Mouse (Mus musculus) regulatory T cell (primary cell): Measurements from ENCODE around the gene Dtx3.

Source experiments
- in situ Hi-C: fragments of 300-600 bp; cut with MboI, MseI; formaldehyde crosslinking; loops from one replicate; pipeline ENCODE4 v1.15.1; 2025; ENCODE audit warnings: high pct_unique_total_duplicates

Gene Dtx3

DNA sequence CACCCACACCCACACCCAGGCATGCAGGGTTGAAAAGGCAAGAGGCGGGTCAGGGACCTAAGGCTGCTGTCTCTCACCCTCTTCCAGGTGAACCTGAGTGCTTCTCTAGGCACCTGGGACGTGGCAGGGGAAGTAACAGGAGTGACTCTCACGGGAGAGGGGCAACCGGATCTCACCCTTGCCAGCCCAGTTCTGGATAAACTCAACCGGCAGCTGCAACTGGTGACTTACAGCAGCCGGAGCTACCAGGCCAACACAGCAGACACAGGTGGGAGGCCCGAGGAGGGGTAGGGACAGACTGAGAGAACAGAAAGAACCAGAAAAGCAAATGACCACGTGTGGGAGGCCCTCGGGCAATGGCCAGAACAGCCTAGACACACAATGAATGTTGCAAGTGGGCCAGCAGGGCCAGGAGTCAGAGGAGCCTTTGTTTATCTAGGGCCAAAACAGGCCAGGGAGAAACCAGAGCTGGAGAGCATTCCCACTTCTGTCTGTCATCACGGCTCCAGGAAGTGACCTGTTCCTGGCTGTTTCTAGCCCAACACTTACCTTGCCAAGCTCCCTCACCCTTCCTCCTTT is 27.8 kb downstream of the Dtx3 start:
- in situ Hi-C loops: loop anchor here (25.0 kb wide), 1 partner anchor 495 kb away; the partner anchor contains the start of genes Nab2 and Nemp1

DNA sequence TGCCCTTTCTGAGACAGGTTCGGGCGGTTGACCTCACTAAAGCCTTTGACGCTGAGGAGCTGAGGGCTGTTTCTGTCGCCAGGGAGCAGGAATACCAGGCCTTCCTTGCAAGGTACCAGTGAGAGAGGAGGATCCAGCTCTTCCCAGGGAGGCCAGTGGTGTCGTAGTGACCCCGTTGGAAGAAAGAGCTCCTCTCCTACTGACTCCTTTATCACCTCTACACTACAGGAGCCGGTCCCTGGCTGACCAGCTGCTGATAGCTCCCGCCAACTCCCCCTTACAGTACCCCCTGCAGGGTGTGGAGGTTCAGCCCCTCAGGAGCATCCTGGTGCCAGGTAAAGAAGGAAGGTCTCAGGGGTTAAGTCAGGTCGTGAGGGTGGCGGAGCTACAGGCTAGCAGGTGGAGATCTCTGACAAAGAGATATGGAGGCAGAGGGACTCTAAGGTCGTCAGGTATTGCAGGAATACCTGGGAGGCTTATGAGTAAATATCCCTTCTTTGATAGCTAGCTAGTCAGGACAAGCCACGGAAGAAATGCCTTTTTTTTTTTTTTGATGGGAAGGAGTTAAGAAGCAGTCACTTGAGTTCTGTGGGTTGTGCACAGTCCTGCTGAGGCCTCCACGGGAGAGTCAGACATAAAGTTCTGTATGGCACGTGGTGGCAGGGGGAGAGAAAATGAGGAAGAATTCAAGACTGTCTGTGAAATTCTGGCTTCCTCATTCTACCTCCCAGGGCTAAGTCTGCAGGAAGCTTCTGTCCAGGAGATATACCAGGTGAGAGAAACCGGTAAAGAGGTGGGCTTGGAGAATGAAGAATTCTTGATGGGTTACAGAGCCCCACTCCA is 28.5 kb downstream of the Dtx3 start:
- in situ Hi-C loops: loop anchor here (25.0 kb wide), 1 partner anchor 495 kb away; the partner anchor contains the start of genes Nab2 and Nemp1

DNA sequence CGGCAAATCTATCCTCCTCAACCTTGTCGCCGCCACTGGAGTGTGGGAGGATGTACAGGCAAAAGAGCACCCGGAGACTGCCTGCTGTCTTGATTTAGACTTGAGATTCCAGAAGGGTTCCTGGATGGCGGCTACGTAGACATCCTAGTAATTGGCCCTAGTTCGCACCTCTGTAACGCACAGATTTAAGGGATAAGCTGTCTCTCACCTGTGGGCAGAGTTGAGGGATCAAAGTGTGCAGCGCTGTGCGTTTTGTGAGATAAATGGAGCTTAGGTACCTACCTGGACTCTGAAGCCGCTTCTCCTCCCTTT is 29.2 kb downstream of the Dtx3 start:
- in situ Hi-C loops: loop anchor here (25.0 kb wide), 1 partner anchor 496 kb away; the partner anchor contains the start of genes Nab2 and Nemp1

DNA sequence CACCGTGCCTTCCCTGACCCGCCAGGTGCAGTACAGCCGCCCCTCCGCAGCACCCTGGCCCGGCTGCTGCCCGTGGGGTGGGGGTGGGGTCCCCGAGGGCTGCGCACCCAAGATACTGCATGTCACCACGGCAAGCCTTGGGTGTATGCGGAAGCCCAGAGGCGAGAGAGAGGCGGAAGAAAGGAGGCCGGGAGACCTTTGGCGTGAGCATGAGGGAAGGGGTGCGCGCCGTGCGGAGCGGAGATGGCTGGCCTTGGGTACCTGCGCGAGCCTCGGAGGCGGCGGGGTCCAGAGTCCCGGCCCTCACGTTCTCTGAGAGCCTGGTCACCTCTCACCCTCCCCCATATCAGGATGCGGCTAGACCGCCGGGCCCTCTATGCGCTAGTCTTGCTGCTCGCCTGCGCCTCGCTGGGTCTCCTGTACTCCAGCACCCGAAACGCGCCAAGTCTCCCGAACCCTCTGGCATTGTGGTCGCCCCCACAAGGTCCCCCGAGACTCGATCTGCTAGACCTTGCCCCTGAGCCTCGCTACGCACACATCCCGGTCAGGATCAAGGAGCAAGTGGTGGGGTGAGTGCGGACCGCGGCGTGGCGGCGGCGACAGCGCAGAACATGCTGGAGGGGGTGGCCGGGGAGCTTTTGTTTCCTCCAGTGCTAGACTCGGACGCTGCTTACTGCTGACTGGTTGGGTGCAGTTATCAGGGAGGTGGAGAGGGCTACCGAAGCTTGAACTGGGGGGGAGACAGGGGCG is 29.7 kb downstream of the Dtx3 start:
- in situ Hi-C loops: loop anchor here (25.0 kb wide), 1 partner anchor 496 kb away; the partner anchor contains the start of genes Nab2 and Nemp1

DNA sequence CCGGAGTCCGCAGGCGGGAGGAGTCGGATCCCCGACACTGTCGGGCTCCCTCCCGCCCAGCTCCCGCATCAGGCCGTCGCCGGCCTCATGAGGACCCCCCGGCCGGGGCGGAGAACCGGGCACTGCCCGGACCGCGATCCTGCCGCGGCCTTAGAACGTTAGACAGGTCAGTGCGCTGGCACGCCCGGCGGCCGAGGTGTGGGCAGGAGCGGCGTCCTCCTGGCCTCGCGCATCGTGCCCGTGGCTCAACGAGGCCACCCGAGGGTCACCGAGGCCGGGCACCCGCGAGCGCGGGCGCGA is 30.2 kb downstream of the Dtx3 start:
- in situ Hi-C loops: loop anchor here (25.0 kb wide), 1 partner anchor 497 kb away; the partner anchor contains the start of genes Nab2 and Nemp1

DNA sequence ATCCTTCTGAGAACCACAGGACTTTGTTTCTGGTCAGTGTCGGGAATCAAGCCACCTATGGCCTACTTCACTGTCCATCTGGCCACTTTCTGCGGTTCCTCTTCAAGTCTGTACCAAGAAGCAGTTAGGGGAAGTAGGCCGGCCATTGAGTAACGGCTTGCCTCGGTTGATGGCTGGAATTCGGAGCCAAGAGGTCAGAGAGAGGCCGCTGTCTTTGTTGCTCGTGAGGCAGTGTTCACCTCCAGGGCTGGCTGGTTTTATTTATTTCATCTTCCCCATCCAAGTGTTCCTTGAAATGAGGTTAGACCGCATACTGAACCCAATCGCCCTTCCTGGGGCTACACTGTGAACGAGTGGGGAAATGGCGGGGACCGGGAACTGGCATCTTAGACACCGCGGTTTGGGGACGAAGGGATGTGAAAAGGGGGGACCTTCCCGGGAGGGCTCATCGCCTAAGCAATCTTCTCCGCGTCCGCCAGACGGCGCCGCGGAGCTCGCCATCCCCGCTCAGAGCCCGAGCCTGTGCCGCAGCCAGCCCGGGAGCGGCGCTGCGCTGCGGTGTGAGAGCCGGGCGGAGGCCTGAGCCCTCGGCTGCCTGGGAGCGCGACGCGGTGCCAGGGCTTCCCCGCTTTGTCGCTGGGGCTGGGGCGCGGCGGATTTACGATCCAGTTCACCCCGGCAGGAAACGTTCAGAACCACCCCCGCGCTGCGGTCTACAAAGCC is 30.7 kb downstream of the Dtx3 start, which contains the start of gene B4galnt1:
Gene B4galnt1 (plus strand): TSS at position 595 of the 723 bp plus-strand sequence.
- in situ Hi-C loops: loop anchor here (25.0 kb wide), 1 partner anchor 498 kb away; the partner anchor contains the start of genes Nab2 and Nemp1

DNA sequence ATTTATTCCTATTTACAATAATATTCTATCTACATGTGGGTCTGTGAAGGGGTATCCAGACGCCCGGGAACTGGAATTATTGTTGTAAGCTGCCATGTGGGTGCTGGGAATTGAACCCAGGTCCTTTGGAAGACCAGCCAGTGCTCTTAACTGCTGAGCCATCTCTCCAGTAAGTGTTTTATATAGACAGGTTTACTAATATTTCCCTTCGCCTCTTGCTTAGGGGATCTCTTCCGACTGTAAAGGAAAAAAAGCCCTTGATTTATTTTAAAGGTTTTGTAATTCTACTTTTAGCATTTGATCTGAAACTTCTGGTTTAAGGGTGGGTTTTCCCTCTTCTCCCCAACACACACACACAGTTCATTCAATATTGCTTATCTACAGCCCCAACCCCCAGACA is 31.3 kb downstream of the Dtx3 start:
- in situ Hi-C loops: loop anchor here (25.0 kb wide), 1 partner anchor 498 kb away; the partner anchor contains the start of genes Nab2 and Nemp1

DNA sequence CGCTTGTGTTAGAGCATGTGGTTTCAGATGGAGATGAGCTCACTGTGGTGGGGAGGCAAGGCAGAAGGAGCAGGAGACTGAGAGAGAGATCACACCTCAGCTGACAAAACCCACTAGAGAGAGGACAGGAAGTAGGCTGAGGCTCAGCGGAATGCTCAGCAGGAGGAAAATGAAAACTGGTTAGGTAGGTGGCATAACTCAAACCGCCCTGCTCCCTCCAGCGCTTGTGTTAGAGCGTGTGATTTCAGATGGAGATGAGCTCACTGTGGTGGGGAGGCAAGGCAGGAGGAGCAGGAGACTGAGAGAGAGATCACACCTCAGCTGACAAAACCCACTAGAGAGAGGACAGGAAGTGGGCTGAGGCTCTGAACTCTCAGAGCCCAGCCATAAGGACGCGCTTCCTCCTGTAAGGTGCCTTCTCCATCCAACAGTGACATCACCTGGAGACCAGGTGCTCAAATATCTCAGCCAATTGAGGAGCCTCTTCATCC is 32.7 kb downstream of the Dtx3 start:
- in situ Hi-C loops: loop anchor here (25.0 kb wide), 1 partner anchor 499 kb away; the partner anchor contains the start of genes Nab2 and Nemp1

DNA sequence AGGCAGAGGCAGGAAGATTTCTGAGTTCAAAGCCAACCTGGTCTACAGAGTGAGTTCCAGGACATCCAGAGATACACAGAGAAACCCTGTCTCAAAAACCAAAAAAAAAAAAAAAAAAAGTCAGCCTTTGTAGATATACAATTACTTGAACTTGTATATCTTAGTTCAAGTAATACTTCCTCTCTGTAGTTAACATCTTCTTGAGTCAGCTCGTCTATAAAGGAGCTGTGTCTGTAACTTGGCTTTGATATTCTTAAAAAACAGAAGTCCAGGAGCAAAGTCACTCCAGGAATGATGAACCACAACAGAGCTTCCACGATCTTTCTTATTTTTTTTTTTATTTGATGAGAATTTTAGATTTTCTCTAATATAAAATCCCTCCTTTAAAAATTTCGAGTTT is 34.8 kb downstream of the Dtx3 start:
- in situ Hi-C loops: loop anchor here (25.0 kb wide), 1 partner anchor 502 kb away; the partner anchor contains the start of genes Nab2 and Nemp1

DNA sequence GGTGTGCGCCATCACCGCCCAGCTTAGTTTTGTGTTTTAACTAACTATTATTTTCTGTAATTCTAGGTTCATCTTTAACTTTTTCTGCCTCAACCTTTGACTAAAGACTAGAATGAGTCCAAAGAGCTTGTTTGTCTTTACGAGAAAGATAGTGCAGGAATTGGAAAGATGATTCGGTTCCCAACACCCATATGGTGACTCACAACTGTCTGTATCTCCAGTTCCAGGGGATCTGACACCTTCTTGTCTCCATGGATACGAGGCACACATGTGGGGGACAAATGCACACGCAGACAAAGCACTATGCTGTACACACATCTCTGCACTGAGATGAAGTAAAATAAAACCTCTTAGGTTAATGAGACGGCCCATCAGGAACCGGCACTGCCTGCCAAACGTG is 35.4 kb downstream of the Dtx3 start:
- in situ Hi-C loops: loop anchor here (25.0 kb wide), 1 partner anchor 502 kb away; the partner anchor contains the start of genes Nab2 and Nemp1

DNA sequence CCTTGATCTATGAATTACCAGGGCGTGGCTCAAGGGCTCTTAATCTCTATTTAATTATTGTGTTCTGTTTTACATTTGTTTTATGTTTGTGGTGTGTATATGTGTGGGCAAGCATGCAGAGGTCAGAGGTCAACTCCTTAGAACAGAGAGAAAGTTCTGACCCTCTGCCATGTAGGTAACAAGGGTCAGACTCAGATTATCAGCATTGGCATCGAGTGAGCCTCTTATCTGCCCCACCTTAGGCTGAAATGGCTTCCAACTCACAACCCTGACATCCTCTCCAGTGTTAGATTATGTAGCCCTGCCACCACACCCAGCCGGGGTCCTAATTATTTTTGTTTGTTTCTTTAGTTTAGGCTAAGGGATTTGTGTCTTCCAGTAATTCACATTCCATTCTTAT is 37.1 kb downstream of the Dtx3 start:
- in situ Hi-C loops: loop anchor here (25.0 kb wide), 1 partner anchor 504 kb away; the partner anchor contains the start of genes Nab2 and Nemp1

DNA sequence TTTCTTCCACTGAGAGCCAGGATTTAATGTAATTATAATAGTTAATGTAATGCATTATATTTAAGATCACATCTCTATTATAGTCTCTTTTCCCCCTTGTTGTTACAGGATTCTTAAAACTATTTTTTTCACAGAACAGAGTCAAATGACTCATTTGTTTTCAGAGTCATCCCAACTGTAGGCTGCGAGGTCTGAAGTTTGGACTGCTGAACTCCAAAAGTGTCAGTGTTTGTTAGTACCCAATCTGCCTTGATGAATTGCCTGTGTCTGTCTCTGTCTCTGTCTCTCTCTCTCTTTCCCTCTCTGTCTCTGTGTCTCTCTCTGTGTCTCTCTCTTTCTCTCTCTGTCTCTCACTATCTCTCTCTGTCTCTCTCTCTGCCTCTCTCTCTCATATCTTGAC is 39.0 kb downstream of the Dtx3 start:
- in situ Hi-C loops: loop anchor here (25.0 kb wide), 1 partner anchor 506 kb away; the partner anchor contains the start of genes Nab2 and Nemp1

DNA sequence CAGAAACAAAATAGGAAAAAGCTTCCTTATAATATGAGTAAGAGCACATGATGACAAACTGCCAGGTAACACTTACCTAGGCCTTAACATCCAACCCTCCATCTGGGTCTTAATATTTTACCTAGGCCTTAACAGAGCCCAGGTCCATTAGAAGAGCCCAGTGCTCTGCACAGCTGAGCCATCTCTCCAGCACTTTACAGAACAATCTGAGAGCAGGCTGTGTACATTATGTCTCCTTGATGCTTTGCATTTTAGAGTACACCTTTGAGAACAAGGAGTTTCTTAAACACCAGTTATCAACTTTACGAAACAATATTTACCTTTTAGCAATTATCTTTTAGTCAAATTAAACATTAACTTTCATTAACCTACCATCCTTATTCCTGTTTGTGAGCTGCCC is 39.4 kb downstream of the Dtx3 start:
- in situ Hi-C loops: loop anchor here (25.0 kb wide), 1 partner anchor 506 kb away; the partner anchor contains the start of genes Nab2 and Nemp1

DNA sequence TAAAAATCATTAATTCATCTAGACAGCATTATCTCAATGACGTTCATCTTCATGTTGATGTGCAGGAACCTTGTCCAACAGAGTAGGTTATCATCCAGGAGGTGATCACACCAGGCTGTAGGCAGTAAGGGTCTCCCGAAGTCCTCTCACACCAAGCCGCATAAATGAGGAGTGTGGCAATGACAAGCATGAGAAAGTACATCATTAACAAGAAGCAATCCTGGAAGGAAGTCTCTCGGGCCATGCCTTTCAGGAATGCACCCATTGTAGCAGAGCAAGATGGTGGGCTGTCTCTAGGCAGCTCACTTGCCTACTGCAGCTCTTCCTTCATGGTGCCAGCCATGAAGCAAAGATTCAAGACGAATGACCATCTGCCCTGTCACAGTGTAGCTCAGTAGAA is 40.9 kb downstream of the Dtx3 start:
- in situ Hi-C loops: loop anchor here (25.0 kb wide), 1 partner anchor 508 kb away; the partner anchor contains the start of genes Nab2 and Nemp1

DNA sequence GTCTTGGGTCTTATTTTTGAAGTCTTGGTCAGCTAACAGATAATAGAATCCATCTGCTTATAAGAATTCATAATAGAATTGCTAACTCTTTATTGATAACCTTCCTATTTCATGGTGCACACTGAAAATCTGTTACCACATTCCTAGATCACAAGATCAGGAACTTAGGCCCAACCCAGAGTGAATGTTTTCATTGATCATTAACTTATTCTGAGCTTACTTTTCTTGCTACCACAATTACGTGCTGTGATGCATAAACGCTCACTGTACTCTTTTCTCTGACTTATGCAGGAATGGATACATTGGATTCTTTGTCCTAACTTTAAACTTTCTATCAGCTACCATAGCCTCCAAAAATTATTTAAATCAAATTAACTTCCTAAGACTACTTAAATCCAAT is 41.3 kb downstream of the Dtx3 start:
- in situ Hi-C loops: loop anchor here (25.0 kb wide), 1 partner anchor 508 kb away; the partner anchor contains the start of genes Nab2 and Nemp1

DNA sequence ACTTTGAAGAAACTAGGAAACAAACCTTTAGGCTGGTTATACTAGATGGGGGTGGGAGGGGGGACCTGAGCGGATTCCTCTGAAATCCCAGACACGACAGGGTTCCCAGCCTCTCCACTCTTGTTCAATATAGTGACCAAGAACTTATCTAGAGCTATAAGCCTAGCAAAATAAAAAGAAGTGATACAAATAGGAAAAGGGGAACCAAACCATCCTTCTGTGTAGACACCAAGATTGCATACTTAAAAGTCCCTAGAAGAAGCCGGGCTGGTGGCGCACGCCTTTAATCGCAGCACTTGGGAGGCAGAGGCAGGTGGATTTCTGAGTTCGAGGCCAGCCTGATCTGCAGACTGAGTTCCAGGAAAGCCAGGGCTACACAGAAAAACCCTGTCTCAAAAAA is 42.2 kb downstream of the Dtx3 start:
- in situ Hi-C loops: loop anchor here (25.0 kb wide), 1 partner anchor 509 kb away; the partner anchor contains the start of genes Nab2 and Nemp1

DNA sequence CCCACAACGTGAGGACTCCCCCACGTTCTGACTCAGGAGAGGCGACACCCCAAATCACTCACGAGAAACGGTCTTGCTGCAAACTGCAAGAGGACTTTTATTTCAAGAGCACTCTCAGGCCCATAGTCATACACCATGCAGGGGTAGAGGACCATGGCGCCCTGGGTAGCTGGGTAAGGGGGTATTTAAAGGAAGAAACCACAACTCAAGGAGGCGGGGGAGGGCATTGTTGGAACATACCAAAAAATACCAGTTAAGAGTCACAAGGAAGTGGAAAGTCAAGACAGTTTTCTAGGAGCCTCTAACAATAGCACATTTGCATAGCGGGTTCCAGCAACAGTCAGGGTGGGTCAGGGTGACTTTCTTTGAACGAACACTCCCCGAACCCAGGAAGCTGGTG is 43.0 kb downstream of the Dtx3 start:
- in situ Hi-C loops: loop anchor here (25.0 kb wide), 1 partner anchor 510 kb away; the partner anchor contains the start of genes Nab2 and Nemp1

DNA sequence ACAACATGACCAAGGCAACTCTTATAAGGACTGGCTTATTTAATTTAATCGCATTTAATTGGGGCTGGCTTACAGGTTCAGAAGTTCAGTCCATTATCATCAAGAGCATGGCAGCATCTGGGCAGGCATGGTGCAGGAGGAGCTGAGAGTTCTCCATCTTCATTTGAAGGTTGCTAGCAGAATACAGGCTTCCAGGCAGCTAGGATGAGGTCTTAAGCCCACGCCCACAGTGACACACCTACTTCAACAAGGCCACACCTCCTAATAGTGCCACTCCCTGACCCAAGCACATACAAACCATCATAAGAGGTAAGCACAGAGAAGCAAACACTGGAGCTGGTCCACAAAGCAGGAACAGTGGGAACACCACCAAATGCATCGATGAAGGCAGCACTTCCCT is 44.3 kb downstream of the Dtx3 start:
- in situ Hi-C loops: loop anchor here (25.0 kb wide), 1 partner anchor 511 kb away; the partner anchor contains the start of genes Nab2 and Nemp1

DNA sequence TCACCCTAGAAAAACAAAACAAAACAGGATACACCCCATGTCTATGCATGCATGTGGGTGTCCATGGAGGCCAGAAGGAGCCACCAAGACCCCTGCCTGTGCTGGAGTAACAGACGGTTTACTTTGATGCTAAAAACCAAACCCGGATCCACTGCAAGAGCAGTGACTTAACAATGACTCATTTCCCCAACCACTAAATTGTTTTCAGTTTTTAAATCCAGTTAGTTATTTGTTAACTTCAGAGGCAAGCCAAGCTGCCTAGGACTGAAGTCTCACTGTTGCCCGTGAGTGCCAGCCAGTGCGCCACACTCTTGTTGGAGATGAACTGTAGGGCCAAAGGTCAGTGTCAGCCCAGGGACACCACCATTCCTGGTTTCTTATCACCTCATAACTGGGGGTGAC is 45.1 kb downstream of the Dtx3 start:
- in situ Hi-C loops: loop anchor here (25.0 kb wide), 1 partner anchor 512 kb away; the partner anchor contains the start of genes Nab2 and Nemp1

DNA sequence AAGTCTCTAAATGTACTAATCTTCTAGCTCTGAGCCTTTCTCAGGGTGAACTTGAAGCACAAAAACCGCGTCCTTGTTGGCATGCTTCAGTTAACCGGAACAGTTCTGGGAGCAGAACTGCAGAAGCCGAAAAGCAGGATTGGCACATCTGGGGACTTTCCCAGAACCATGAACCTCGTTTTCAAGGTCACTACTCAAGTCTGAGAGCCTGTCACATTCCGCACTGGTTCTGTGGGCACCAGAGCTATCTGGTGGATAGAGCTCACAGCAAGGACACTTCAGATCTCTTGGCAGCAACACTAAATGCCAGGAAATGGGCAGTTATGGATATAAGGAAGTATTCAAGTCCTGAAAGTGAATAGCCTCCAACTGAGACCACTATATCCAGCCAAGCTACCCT is 48.4 kb downstream of the Dtx3 start:
- in situ Hi-C loops: no loop called here
